Mouse (Mus musculus) liver, postnatal 0 days (tissue): ENCODE measurements around the gene Fignl1. TPM values are rescaled to one million over a fixed set of nuclear protein-coding genes. Genes with fewer than 3 reads are reported as not detected.

ENCODE experiments used
- ATAC-seq: fragments of 200-750 bp; cut with Nextera tagmentation; 2 replicates; pipeline ENCODE4 v1.8.0; 2017; ENCODE audit warnings: mild to moderate bottlenecking, moderate library complexity
- DNase-seq: peaks from one replicate; pipeline ENCODE4 v3.0.0-alpha.2; 2016
- H3K27ac ChIP-seq: fragments of 300-500 bp; sonication (generic); 2 replicates; pipeline ENCODE4 v1.5.1; 2014; ENCODE audit warnings: antibody characterized with exemption, moderate library complexity, mild to moderate bottlenecking, low read depth
- H3K27me3 ChIP-seq: fragments of 300-500 bp; sonication (generic); 2 replicates; pipeline ENCODE4 v1.6.1; 2014; ENCODE audit warnings: low read length, control low read depth, mixed read lengths; ENCODE audit not compliant: insufficient read depth
- H3K36me3 ChIP-seq: fragments of 300-500 bp; sonication (generic); replicated peaks from 2 replicates; pipeline ENCODE4 v1.6.1; 2014; ENCODE audit warnings: mild to moderate bottlenecking, control low read depth, low read length, moderate library complexity, mixed read lengths; ENCODE audit not compliant: insufficient read depth
- H3K4me1 ChIP-seq: fragments of 300-500 bp; sonication (generic); 2 replicates; pipeline ENCODE4 v1.6.1; 2014; ENCODE audit warnings: antibody characterized with exemption, mild to moderate bottlenecking, control low read depth; ENCODE audit not compliant: insufficient read depth
- H3K4me2 ChIP-seq: fragments of 300-500 bp; sonication (generic); 2 replicates; pipeline ENCODE4 v1.6.1; 2014; ENCODE audit warnings: low read depth, mild to moderate bottlenecking, low read length, moderate library complexity, mixed read lengths
- H3K4me3 ChIP-seq: fragments of 300-500 bp; sonication (generic); 2 replicates; pipeline ENCODE4 v1.5.1; 2014; ENCODE audit warnings: low read depth, low read length
- H3K9ac ChIP-seq: fragments of 300-500 bp; sonication (generic); replicated peaks from 2 replicates; pipeline ENCODE4 v1.6.1; 2014; ENCODE audit warnings: mild to moderate bottlenecking, moderate library complexity
- H3K9me3 ChIP-seq: fragments of 300-500 bp; sonication (generic); 2 replicates; pipeline ENCODE4 v1.6.1; 2016; ENCODE audit warnings: mild to moderate bottlenecking, control low read depth, low read length, mixed read lengths
- CTCF ChIP-seq: sonication (generic); IDR thresholded peaks from 2 replicates; pipeline ENCODE4 v1.5.1; 2016; ENCODE audit warnings: antibody characterized with exemption, low read depth
- EP300 ChIP-seq: IDR thresholded peaks from 2 replicates; pipeline ENCODE4 v1.6.1; 2016; ENCODE audit warnings: antibody characterized with exemption, low read depth, mild to moderate bottlenecking
- WGBS: fragments of 180-500 bp; shearing (Covaris S2); extraction: QIAGEN DNeasy Blood & Tissue Kit; methylation state at CpG from one replicate; pipeline ENCODE4 v1.1.7; 2014; ENCODE audit not compliant: insufficient replicate concordance; 5-methylcytosine and 5-hydroxymethylcytosine counted together
- polyA plus RNA-seq: library from polyadenylated mRNA; unstranded; fragments of >200 nt; fragmentation: Nextera tagmentation; extraction: Ambion mirVana; gene quantifications from 2 replicates; pipeline ENCODE4 v1.2.1, GENCODE M21; 2015

Gene Fignl1
- polyA plus RNA-seq, 1 experiment from 2014 or later = 31.2 TPM

GRCm38 (mm10) chr11:11819206-11819605, 10.4 kb upstream of the Fignl1 start:
- Histone ChIP-seq H3K4me3 (no peak overlapping the region), H3K9ac (no peak overlapping the region), H3K4me2 (no peak overlapping the region), H3K9me3 (no peaks in the 10 kb centered on the region), H3K27ac (no peak overlapping the region), H3K27me3 (no peaks in the 10 kb centered on the region), H3K4me1 (peaks cover 27% of the 10 kb centered on the region), H3K36me3 (no peaks in the 10 kb centered on the region)
- no peak for TF ChIP-seq EP300
- TF ChIP-seq CTCF = no peak
- WGBS = 82% methylated on average over 5 of the region's 5 CpGs
- no peak for ATAC-seq
- DNase-seq = no peak

- Histone ChIP-seq H3K4me3 (no peak overlapping the region), H3K4me2 (no peak overlapping the region), H3K27me3 (no peaks in the 10 kb centered on the region), H3K9me3 (no peaks in the 10 kb centered on the region), H3K9ac (no peak overlapping the region), H3K4me1 (peaks cover 27% of the 10 kb centered on the region), H3K27ac (no peak overlapping the region), H3K36me3 (no peaks in the 10 kb centered on the region)
- 0 out of 2 replicates have a peak, but pooled peaks have one; percentile 7 for ATAC-seq
- TF ChIP-seq EP300 = no peak
- TF ChIP-seq CTCF = no peak
- no peak for DNase-seq
- WGBS = 87% methylated on average over 6 of the region's 6 CpGs
Measured at GRCm38 (mm10) chr11:11818797-11819196, 10.0 kb upstream of the Fignl1 start.

- Histone ChIP-seq H3K36me3 (no peaks in the 10 kb centered on the region), H3K27ac (peak overlapping the region; percentile 56), H3K4me2 (peak overlapping the region; percentile 56), H3K9me3 (no peaks in the 10 kb centered on the region), H3K4me3 (0 out of 2 replicates have a peak overlapping the region, but pooled peaks have one; percentile 5), H3K9ac (peak overlapping the region; percentile 17; the same call in 1 of the 2 replicates), H3K27me3 (no peaks in the 10 kb centered on the region), H3K4me1 (peaks cover 18% of the 10 kb centered on the region)
- WGBS = 40% methylated on average over 3 of the region's 3 CpGs
- ATAC-seq (peak; percentile 80), DNase-seq (no peak)
- TF ChIP-seq CTCF (no peak), EP300 (peak; percentile 92)
Measured at GRCm38 (mm10) chr11:11815737-11816136, 7.0 kb upstream of the Fignl1 start.

- H3K4me3 ChIP-seq = no peak overlapping the region
- H3K27me3 ChIP-seq = no peaks in the 10 kb centered on the region
- no peak overlapping the region for H3K9ac ChIP-seq
- H3K4me2 ChIP-seq = peak overlapping the region; percentile 41
- H3K27ac ChIP-seq = no peak overlapping the region
- peaks cover 24% of the 10 kb centered on the region for H3K4me1 ChIP-seq
- ATAC-seq (peak; percentile 9), DNase-seq (peak; percentile 83)
- TF ChIP-seq CTCF = peak; percentile 99
- peak; percentile 89 for TF ChIP-seq EP300
- WGBS = 14% methylated on average over 9 of the region's 9 CpGs
- no peaks in the 10 kb centered on the region for H3K36me3 ChIP-seq
- no peaks in the 10 kb centered on the region for H3K9me3 ChIP-seq
Measured at GRCm38 (mm10) chr11:11811906-11812480, 3.2 kb upstream of the Fignl1 start.

GRCm38 (mm10) chr11:11809404-11810175, 828 bp upstream of the Fignl1 start:
- H3K4me1 ChIP-seq = peaks cover 13% of the 10 kb centered on the region

GRCm38 (mm10) chr11:11808035-11808819, 535 bp downstream of the Fignl1 start:
- Histone ChIP-seq H3K4me1 (peaks cover 13% of the 10 kb centered on the region), H3K4me2 (peak overlapping the region; percentile 89), H3K9ac (peak overlapping the region; percentile 90), H3K9me3 (no peaks in the 10 kb centered on the region), H3K27me3 (no peaks in the 10 kb centered on the region), H3K36me3 (peaks cover 22% of the 10 kb centered on the region), H3K27ac (peak overlapping the region; percentile 93), H3K4me3 (peak overlapping the region; percentile 96)
- no peak for DNase-seq
- TF ChIP-seq CTCF = no peak
- no peak for TF ChIP-seq EP300
- WGBS = 5% methylated on average over 25 of the region's 25 CpGs
- peak; percentile 62 for ATAC-seq

More at GRCm38 (mm10) chr11:11809404-11810175, 828 bp upstream of the Fignl1 start:
- no peak for ATAC-seq
- Histone ChIP-seq H3K27ac (peak overlapping the region; percentile 93), H3K9ac (peak overlapping the region; percentile 90), H3K27me3 (no peaks in the 10 kb centered on the region), H3K4me2 (peak overlapping the region; percentile 89), H3K9me3 (no peaks in the 10 kb centered on the region), H3K4me3 (peak overlapping the region; percentile 96), H3K36me3 (peaks cover 12% of the 10 kb centered on the region; the same call in 1 of the 2 replicates)
- TF ChIP-seq EP300 (no peak), CTCF (no peak)
- DNase-seq = no peak
- WGBS = 14% methylated on average over 11 of the region's 11 CpGs
